Mouse (Mus musculus) mature B cell (primary cell): Measurements from ENCODE around the gene Pphln1.
"Not testable (repeated sequence)": the region's sequence is repeated elsewhere in the genome, so short reads cannot be mapped to it uniquely, and the experiment has no call there.

ENCODE experiments used
- in situ Hi-C: fragments of 300-500 bp; cut with MboI; formaldehyde crosslinking; loops from 2 replicates; pipeline ENCODE4 v1.14.3; 2019

Pphln1 gene

DNA sequence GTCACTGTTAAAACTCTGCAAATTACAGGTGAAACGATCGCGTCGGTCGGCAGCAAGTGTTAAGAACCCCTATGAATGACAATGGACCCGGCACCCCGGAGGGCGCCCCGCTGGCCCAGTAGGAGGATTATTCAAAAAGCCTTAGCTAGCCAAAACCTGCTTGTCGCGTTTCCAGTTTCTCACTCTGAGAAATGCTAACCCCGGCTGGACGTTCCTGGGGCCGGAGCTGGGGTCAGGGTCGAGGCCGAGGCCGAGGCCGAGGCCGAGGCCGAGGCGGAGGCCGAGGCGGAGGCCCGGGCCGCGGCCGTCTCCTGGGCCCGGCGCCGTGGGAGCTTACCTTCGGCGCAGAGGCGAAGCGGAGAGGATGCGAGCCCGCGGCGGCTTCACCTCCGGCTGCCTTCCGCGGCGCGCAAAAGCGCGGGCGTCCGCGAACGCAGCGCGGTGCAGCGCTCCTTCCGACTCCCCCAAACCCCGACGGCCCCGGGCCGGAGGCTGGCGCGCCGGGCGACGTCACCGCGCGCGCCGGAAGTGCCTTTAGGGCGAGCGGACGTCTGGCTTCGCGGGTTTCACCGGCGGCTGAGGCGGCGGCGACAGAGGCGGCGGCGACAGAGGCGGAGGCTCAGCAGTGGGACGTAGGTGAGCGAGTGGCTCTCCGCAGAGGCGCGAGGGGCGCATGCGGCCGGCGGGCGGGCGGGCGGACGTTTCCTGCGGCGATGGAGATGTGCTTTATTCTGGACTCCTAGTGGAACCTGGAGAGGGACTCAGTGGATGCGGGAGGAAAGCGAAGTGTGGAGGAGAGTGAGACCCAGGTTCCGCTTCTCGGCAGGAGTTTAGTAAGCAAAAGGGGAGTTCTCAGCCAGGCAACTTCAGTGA, at the start of gene Pphln1, which contains the start of gene Zcrb1:
Gene Pphln1 (plus strand): TSS at position 525 of the 873 bp plus-strand sequence.
Gene Zcrb1 (minus strand): TSS at position 509 of the 873 bp plus-strand sequence.
- in situ Hi-C loops: no loop called here

DNA sequence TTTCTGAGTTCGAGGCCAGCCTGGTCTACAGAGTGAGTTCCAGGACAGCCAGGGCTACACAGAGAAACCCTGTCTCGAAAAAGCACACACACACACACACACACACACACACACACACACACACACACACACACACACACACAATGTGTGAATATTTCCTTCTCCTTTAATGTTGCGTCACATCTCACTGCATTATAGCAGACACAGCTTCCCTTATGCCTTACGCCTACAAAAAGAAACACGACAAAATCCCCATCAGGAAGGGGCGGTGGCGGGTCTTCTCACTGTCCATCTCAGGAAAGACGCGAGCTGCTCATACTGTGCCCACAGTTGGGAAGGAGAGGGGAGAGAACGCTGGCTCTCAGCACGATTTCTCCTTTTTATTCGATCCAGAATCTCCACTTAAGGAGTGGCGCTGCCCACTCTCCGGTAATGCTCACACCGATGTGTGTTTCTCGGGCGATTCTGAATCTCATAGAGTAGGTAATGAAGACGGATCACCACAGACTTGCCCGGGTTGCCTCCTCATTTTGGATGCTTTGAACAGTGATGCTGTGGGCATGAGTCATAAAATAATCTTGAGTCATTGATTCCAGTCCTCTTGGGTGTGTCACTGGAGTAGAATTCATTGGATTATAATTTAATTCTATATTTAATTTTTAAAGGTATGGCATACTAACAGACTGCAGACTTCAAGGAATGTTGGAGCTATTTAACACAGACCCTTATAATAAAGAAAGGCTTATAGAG, 39.6 kb upstream of the Pphln1 start:
- in situ Hi-C loops: no loop called here

DNA sequence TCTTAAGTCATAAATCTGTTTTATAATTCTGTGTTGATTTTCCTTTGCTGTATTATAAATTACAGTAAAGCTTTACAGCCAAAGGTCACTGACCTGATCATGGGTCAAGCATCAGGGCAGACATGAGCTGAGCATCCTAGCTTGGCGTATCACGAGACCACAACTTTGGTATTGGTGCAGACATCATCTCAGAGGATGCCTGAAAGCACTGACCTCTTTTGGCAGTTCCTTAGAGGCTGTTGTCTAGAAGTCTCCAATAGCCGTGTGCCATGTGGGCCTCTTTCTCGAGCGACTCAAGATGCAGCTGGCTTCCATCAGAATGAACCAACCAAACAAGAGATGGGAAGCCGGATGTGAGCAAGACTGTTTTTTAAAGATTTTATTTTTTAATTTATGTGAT, 32.6 kb upstream of the Pphln1 start:
- in situ Hi-C loops: no loop called here

DNA sequence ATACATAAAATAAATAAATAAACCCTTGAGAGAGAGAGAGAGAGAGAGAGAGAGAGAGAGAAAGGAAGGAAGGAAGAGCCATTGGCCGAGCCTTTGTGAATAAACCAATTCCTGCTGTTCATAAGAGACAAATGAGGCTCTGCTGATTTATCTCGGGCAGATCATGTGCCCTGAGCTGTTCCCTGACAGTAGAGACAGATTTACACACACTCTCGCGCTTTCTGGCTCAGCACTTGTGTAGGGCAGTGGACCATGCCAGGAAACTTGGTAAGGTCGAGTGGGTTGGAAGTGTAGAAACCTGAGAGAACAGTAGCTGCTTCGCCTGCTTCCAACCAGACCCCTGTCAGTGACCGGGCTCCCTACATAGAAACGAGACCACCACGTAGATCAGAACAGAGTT, 29.6 kb upstream of the Pphln1 start:
- in situ Hi-C loops: no loop called here

DNA sequence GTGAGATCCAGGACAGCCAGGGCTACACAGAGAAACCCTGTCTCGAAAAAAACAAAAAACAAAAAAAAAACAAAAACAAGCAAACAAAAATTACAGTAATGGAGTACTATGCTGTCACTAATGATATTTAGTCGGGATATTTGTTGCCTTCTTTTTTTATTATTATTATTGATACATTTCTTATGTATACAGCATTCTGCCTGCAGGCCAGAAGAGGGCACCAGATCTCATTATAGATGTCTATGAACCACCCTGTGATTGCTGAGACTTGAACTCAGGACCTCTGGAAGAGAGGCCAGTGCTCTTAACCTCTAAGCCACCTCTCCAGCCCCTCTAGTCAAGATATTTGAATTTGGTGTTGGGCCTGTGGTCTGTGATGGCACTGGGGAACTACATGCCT, 26.3 kb upstream of the Pphln1 start:
- in situ Hi-C loops: no loop called here

DNA sequence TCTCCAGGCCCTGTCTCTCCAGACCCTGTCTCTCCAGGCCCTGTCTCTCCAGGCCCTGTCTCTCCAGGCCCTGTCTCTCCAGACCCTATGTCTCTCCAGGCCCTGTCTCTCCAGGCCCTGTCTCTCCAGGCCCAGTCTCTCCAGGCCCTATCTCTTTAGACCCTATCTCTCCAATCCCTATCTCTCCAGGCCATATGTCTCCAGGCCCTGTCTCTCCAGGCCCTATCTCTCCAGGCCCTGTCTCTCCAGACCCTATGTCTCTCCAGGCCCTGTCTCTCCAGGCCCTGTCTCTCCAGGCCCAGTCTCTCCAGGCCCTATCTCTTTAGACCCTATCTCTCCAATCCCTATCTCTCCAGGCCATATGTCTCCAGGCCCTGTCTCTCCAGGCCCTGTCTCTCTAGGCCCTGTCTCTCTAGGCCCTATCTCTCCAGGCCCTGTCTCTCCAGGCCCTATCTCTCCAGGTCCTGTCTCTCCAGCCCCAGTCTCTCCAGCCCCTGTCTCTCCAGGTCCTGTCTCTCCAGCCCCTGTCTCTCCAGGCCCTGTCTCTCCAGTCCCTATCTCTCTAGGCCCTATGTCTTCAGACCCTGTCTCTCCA, 25.5 kb upstream of the Pphln1 start:
- in situ Hi-C loops: not testable (repeated sequence)

DNA sequence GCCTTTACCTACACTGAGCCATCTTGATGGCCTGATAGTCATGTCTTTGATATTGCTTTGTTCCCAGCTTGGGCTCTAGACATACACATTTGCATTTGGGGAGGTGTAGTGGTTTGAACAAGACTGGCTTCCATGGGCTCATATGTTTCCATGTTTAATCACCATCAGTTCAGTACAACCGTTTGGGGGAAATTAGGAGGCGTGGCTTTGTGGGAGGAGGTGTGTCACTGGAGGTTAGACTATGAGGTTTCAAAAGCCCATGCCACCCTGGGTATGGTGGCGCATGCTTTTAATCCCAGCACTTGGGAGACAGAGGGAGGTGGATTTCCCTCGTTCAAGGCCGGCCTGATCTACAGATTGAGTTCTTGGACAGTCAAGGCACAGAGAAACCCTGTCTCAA, 22.5 kb upstream of the Pphln1 start:
- in situ Hi-C loops: no loop called here

DNA sequence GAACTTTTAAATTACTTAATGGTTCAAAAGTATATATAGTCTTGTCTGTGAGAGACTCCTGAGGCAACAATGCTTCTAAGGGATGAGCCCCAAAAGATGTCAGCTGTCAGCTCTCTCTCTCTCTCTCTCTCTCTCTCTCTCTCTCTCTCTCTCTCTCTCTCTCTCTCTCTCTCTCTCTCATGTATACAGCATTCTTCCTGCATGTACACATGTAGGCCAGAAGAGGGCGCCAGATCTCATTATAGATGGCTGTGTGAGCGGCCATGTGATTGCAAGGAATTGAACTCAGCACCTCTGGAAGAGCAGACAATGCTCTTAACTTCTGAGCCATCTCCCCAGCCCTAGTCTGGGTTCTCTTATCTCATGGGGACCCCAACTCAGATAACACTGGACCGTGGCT, 19.0 kb upstream of the Pphln1 start:
- in situ Hi-C loops: no loop called here

DNA sequence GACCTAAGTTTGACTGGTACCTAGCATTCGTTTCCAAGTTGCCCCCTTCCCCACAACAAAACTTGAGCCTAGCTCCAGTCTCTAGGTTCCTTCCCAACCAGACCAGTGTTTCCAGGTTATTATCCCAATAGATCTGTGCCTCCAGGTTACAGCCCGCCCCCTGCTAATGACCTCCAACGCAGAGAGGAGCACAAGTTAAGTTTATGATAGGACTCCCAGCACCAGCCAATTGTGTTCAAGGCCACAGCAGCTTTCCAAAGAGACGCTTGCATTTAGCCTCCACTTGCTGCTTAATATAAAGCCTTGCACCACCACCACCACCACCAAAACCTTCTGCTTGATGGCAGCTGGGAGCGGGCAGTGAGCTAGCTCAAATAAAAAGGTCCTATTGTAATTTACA, 16.8 kb upstream of the Pphln1 start:
- in situ Hi-C loops: no loop called here

DNA sequence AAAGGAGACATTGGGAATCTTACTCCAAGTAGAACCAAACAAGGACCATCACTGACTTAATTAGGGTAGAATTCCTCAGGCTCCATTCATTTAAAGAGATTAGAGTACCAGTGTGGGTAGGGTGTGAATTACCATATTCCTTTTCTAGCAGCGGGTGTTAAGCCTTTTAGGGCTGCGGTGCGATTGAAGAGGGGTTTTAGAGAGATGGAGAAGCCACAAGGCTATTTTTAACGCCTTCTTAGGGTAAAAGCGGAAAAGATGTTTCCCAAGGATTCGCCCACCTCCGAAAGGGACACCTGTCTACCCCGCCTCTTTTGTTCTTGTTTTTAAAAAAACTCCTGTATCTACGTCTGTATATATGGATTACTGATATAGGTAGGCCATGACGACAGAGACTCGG, 881 bp upstream of the Pphln1 start:
- in situ Hi-C loops: no loop called here

DNA sequence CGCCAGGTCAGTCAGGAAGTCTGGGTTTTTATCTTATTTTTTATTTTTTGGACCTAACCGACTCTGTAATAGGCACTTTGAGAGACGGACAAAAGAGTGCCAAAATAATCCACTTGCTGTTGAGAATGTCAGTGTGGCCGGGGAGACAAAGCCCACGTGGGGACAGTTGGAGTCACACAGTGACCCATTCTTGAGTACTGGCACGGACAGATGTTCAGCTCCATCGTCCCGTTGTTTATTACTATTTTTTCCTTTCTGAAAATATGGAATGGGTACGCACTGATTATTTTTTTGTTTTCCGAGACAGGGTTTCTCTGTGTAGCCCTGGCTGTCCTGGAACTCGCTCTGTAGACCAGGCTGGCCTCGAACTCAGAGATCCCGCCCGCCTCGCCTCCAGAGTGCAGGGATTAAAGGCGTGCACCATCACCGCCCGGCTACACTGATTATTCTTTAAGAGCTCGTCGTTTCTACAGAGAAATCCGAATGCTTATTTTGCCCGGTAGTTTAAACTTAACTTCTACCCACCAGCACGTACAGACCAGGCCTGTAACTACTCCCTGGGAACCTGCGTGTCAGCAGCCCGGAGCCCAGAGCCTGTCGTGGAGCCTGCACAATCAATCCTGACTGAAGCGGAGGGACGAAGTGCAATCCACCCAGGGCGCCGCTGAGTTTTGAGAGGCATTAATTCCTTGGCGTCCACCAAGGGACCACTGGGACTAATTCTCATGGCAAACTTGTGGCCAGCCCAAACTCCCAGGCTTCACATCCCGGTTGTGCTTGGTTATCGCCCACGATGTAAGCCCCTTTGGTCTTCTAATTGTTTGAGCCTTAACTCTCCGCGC, 770 bp downstream of the Pphln1 start:
- in situ Hi-C loops: no loop called here

DNA sequence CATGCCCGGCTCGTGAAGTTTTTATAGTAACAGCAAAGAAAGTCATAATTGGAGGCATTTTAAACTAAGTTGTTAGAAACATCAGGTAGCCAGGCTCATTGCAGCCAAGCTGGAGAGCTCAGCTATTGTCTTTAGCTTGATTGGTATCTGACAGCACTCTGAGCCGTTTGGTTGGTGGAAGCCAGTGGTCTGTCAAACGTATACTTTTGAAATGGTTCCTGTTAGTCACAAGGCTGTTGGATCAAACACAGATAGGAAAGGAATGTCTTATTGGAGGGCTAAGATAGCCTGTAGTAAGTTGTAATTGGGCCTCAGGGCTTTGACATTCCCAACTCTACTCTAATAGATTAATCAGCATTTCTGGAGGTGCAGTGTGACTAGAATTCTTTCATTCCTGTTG, 3.3 kb downstream of the Pphln1 start:
- in situ Hi-C loops: no loop called here

DNA sequence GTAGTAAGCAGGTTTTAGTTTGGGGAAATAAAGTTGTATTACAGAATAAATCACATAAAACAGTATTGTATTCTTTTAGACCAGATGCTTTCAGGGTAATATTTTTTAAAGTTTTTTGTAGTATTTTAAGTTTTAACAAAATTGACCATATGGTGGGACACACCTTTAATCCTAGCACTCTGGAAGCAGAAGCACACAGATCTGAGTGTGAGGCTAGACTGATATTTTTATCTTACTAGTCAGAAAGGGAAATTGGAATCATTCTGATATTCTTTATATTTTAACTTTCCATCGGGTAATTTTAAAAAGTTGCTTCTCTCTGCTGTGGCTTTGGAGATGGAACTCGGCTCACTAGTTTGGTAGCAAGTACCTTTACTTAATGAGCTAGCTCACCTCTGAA, 4.6 kb downstream of the Pphln1 start:
- in situ Hi-C loops: no loop called here

DNA sequence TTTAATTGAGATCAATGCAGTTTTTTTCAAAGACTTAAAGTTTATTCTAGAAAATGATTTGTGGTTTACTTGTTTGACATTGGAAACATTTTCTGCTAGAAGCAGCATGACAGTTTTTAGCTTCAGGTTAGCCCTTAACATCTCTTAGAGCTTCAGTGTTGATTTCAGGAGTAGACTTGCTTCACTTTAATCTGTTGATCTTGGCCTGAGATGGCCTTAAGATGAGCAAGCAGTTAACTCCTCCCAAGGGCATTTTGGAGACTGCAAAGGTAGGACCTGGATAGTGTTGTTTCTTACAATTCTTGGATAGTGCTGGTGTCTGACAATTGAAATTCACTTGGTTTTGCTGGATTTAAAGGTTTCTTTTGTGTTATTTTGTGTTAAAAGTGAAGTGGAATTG, 6.7 kb downstream of the Pphln1 start:
- in situ Hi-C loops: no loop called here

DNA sequence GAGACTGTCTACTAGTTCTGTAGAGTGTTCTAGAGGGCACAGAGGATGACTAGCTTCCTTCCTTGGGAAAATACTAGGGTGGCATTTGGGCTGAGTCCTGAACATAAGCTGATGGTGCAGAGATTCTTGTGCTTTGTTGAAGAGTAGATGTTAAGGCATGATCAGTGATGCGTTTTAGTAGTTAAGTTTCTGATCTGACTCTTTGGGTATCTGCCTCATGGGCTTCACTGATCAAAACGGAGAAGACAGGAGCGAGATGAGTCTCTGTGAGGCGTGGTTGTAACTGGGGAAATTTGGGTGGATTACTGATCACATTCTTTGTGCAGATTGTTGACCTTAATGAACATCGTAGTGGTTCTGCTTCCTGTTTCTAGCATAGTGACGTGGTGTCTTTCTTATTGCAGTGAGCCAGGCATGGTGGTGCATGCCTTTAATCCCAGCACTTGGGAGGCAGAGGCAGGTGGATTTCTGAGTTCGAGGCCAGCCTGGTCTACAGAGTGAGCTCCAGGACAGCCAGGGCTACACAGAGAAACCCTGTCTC, 7.4 kb downstream of the Pphln1 start:
- in situ Hi-C loops: no loop called here

DNA sequence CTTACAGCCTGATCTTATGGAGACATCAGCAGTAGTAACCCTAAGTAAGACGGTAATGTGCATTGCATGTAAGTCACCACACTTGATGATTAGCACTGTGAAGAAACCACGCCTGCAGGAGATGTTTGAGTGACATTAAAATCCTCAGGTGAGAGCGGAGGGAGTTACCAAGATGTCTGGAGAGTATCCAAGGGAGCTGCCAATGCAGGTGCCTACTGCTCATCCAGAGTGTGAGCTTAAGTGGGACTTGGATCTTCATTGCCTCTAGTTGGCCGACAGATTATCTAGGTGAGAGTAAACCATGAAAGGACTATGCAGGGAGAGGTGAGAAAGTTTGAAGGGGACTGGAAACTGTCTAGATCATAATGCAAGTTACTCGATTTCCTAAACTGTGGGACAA, 8.3 kb downstream of the Pphln1 start:
- in situ Hi-C loops: no loop called here

DNA sequence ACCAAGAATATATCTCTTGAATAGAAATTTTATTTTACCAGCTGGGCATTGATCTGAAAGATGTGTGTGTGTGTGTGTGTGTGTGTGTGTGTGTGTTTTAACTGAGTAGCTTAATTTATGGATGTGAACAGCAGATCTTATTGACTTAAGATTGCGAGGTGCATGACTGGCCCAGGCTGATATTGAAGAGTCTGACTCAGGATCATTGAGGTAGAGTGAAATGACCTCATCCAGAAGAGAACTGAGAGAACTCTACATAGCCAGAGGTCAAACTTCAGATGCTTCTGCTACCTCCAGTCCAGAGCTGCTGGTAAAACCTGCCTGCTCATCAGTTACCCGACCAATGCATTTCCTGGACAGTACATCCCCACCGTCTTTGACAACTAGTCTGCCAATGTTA, 14.3 kb downstream of the Pphln1 start:
- in situ Hi-C loops: no loop called here

DNA sequence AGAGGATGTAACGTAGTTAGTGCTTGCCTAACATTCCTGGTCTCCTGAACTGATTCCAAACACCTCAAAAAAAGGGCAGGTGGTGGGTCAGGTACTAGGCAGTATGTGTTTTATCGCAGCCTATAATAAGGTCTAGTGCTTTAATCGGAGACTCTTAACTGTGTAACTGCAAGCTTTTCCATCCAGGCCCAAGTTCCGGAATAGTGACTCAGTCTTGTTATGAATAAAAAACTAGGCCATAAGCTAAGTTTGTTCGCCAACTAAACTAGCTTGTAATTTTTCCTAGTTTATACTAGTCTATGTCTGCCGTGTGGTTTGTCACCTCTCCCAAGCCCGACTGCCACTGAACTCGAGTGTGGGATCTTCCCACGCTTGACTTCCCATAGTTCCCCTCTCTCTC, 16.3 kb downstream of the Pphln1 start:
- in situ Hi-C loops: no loop called here

DNA sequence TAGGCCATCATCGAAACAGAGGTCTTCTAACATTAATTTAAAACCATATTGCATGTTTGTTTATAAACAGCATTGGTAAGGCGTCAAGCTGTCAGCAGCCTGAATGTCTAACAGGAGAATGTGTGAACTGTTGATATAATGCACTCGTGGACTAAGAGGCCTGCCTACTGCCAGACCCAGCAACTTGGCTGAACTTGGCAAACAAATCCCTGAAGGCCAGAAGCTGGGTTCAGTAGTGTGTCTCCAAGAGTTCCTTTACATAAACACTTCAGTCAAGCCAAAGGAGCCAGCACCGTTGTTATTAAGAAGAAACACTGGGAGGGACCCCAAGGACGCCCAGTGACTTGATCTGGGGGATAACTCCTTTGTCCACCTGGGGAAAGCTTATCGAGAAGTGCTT, 18.1 kb downstream of the Pphln1 start:
- in situ Hi-C loops: no loop called here

DNA sequence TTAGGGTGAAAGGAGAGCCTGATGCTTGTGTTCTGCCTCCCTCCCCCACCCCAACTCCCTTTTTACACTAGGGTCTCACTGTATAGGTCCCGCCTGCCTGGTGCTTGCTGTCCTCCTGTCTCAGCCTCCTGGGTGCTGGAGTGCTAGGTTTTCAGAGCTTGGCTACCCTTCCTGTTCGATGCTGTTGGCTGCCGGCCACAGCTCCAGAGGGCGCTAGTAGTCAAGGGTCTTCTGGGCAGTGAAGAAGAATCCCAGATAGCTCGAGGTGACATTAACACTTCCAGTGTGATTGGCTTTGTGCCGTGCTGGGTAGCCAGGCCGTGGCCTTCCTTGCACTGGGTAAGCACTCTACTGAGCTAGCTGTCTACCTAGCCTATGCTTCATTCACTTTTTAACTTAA, 22.4 kb downstream of the Pphln1 start:
- in situ Hi-C loops: no loop called here

DNA sequence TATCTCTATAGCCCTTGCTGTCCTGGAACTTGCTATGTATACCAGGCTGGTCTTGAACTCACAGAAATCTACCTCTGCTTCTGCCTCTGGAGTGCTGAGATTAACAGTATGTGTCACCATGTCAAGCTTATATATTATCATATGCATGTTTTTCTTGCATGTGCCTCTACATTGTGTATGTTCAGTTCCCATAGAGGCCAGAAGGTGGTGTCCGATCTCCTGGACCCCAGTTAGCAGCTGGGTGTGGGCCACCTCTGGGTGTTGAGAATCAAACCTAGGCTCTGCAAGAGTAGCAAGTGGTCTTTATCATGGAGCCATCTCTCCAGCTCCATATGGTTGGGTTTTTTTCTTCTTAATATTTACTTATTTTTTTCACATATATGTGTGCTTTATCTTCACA, 24.4 kb downstream of the Pphln1 start:
- in situ Hi-C loops: no loop called here

DNA sequence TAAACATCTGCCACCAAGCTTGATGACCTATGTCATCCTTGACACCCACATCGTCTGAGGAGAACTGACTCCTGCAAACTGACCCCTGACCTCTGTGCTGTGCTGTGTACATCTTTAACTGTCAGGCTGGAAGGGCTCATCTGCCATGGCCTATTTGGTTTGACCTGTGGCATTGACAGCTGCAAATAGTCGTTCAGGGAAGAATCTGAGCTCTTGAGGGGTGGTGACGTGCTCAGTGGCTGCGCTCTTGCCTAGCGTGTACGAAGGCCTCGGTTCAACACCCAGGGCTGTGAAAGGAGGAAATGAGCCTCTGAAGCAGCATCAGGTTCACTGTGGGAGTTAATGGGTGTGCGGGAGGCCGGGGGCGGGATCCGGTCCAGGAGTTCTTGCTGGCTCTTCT, 35.7 kb downstream of the Pphln1 start:
- in situ Hi-C loops: no loop called here
